Mouse (Mus musculus): ENCODE data around the gene Tor4a.

Gene Tor4a

DNA sequence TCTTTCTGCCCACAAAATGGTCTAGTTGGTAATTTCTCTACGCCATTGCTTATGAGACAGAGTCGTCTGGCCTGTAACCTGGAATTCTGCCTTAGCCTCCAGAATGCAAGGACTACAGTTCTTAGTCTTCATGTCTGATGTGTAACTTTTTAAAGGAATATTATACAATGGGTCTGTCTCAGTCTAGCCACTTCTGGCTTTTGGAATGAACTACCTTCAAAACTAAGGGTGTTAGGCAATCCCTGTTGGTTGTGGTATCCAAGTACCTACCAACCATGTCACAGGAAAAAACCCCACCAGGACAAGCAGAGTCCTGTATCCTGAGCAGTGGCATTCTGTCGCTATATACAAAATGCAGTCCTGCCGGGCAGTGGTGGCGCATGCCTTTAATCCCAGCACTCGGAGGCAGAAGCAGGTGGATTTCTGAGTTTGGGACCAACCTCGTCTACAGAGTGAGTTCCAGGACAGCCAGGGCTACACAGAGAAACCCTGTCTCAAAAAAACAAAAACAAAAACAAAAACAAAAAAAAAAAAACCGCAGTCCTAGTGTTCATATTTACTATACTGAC lies 29.2 kb upstream of the Tor4a start:
- no peak for DNase-seq (ENCODE audit: low read depth, low spot score)

DNA sequence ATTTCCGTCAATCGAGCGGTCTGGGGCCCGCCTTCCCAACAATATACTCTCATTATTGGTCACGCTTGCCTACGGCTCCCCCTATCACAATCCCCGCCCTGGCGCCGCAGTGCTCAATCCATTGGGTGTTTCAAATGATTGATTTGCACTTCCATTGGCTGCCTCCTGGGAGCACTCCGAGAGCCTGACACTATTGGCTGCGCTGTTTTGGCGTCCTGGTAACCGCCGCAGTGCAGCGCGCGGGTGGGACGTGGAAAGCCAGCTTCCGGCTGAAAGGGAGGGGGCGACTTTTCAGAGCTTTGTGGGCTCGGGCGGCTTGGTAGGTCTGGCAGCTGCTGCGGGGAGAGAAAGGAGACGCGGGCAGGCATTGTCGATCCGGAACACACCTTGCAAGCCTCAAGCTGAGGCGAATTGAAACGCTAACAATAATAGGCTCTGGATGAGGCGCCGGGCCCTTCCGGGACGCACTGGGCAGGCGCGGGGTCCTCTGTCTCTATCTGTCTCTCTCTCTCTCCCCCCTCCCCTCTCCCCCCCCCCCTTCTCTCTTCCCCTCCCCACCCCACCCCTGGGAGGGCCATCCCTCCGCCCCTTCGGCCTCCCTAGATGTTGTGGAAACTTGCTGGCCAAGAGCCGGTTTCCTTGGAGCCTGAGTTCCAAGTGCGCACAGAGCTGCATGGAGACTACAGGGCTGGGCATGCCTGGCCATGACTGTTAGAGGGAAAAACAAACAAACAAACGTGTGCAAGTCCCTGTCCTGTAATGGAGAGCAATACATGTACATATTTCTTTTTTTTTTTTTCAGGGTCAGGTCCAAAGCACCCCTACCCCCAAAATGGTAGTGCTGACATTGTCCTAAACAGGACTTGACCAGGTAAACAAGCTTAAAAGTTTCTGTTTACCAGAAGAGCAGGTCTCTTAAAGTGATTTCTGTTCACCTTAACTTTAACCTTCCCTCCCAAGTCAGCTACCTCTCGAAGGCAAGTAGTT lies 28.4 kb upstream of the Tor4a start:
- peak; percentile 99 for DNase-seq (ENCODE audit: low read depth, low spot score)

DNA sequence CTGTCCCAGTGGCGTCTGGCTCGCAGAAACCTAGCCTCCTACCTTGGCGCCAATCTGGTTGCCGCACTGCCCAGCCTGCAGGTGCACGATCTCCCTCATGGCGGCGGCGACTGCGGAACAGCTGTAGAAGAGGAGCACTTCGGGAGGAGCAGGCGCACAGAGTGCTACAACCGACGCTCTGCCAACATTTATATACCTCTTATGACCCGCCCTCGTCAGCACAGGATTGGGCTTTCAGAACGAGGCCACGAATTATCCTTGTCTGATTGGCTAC lies 27.7 kb upstream of the Tor4a start, which contains the start of gene Tubb4b:
Gene Tubb4b, minus strand, starts transcription at position 211 of the 274 bp plus-strand sequence.
- no peak for DNase-seq (ENCODE audit: low read depth, low spot score)

DNA sequence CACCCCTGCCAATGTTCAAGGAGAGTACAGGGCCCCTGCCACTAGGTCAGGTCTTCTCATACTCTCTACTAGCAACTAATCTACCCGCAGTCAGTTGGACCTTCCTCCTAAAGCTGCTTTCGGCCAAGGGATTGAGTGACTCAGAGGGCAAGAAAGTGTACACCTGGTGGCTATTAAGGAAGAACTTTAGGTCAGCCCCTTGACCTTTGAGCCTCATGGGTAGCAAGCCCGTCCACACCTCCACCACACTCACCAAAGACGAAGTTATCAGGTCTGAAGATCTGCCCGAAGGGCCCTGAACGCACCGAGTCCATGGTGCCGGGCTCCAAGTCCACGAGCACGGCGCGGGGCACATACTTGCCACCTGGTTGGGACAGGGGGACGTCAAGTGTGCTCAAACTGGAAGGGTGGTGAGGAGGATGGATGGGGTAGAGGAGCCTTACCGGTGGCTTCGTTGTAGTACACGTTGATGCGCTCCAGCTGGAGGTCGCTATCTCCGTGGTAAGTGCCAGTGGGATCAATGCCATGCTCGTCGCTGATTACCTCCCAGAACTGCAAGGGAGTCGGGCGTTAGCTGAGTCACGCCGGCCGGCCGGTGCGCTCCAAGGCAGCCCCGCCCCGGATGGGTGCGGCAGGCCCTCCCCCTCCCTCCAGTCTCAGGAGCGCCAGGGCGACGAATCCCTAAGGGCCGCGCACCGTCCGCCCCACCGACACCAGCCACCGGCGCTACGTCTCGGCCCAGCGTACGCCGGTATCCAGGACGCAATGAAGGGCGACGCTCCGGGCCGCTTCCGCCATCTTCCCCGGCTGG lies 27.2 kb upstream of the Tor4a start:
- peak; percentile 40 for DNase-seq (ENCODE audit: low read depth, low spot score)

DNA sequence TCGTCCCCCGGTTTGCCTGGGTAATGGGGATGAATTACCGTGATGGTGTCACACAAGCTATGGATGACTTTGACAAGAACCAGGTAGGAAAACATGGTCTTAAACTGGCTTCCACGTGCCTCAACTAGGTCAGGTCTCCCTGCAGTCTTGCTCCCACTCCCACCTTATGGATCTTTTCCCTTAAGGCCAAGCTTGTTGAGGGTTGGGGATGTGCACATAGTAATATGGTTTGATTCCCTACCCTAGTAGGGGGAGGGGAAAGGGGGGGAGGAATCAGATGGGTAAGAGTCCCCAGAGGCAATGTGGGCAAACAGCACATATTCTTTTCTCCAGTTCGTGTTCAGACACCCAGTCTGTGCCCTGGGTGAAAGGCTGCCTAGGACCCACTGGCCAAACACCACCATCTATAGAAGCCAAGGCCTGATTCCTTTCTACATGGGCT lies 24.7 kb upstream of the Tor4a start:
- no peak for DNase-seq (ENCODE audit: low read depth, low spot score)

DNA sequence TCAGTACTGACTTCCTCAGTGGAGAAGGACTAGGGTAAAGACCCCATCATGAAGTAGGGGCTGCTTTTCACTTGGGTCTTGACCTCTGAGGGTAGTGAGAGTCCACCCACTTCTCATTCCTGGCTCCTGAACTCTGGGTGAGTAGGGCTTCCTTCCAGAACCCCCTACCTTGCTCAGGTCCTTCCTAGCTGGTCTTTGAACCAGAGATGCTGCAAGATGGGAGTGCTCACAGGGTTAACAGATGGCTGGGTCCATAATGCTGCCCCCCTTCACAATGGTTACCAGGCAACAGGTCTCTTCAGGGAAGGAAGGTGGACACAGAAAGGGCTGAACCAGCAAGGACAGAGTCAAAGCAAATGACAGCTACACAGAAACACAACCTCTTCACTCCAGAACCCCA lies 21.8 kb upstream of the Tor4a start, which contains the start of gene Fam166a:
Gene Fam166a, plus strand, starts transcription at position 301 of the 400 bp plus-strand sequence.
- DNase-seq (ENCODE audit: low read depth, low spot score) = no peak

DNA sequence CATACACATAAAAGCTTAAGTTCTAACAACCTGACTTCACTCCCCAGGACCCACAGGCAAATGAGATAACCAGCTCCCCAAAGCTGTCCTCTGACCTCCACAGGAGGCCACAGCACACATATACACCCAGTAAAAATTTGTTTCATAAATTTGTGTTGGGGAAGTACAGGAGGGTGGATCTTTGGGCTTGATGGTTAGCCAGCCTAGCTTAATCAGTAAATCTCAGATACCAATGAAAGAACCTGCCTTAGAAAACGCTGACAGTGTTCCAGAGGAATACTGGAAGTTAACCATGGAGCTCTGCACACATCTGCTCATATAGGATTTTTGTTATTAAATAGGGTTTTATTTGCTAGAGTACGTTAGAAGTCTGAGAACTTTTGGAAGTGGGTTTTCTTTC lies 21.0 kb upstream of the Tor4a start:
- DNase-seq (ENCODE audit: low read depth, low spot score) = no peak

DNA sequence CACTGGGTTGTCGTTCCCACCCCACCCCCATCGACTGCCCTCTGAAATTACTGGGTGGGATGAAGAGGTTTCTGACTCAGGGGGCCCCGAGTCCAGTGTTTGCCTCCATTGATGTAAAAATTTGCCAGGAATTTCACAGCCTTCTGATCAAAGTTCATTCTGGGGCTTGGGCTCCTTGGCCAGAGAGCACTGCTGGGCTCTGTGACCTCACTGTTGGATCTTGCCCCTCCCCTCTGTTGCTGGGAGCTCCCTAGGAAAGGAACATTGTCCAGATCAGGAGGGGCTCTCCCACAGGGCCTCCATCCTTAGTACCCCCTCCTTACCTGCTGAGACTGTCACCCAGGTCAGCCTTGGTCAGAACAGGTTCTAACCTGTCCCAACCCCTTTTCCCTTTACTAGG lies 17.8 kb upstream of the Tor4a start, which contains the start of gene Stpg3:
Gene Stpg3, minus strand, starts transcription at position 194 of the 400 bp plus-strand sequence.
- DNase-seq (ENCODE audit: low read depth, low spot score) = no peak

DNA sequence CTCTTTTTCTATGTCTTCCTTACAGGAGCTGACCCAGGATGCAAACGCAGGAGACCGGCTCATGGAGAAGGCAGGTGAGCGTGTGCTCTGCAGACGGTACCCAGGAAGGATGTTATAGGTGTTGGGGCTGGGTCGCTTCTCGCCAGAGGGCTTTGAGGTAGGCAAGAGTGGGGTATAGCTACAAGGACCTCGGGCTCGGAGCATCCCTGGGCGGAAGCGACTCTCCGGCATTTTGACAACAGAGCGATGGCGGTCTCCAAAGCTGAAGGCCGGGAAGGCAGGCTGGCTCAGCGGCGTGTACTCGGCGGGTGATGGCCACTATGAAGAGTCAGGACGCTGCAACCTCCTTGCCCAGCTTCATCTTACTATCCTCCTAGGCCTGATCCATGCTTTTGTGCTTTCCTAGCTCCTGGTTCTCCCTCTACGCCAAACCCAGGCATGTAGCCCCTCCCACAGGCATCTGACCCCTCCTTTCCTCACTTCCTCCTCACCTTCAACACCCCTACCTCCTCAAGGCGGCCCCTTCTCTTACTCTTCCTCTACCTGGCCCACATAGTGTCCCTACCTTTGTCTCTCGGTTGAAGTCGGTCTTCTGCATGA lies 16.7 kb upstream of the Tor4a start:
- DNase-seq (ENCODE audit: low read depth, low spot score) = no peak

DNA sequence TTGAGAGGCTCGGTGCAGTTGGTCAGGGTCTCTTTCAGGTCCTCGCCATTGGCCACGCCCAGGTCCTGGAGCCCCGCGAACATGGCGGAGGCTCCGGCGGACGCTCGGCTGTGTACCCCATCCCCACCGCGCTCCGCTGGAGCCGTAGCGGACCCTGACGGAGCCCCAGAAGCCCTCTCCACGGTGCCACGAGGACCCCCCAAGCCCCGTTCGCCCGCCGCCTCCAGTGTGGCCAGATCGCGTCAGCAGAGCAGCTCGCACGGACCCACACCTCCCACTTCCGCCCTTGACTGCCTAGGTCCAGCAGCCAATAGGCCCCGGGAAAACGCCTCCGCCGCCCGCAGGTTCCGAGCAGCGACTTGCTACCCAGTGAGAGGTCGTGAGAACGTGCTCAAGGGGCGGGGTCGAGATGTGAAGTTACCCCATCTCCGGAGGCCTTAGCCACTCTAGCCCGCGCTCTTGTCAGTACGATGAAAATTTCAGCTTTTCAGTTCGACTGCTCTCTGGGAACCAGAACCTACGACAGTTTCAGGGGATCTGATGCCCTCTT lies 14.5 kb upstream of the Tor4a start, which contains the start of gene Nelfb:
Gene Nelfb, minus strand, starts transcription at position 369 of the 550 bp plus-strand sequence.
- peak; percentile 72 for DNase-seq (ENCODE audit: low read depth, low spot score)

DNA sequence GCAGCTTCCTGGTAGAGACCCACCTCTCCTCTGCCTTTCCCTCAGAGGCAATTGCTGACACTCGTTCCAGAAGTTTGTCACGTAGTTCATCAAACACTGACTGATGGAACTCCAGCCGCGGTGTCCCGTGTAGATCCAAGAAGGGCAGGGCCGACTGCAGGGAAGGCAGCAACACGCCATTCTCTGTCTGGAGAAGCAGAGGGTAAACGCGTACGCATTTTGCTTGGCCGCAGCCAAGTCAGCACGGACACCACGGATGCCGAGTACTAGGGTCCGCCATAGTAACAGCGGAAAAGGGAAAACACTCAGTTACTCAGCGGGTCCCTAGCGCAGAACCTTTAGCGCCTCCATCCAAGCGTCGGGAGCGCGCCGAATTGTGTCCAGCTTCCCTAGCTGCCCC lies 14.0 kb upstream of the Tor4a start:
- DNase-seq (ENCODE audit: low read depth, low spot score) = no peak

DNA sequence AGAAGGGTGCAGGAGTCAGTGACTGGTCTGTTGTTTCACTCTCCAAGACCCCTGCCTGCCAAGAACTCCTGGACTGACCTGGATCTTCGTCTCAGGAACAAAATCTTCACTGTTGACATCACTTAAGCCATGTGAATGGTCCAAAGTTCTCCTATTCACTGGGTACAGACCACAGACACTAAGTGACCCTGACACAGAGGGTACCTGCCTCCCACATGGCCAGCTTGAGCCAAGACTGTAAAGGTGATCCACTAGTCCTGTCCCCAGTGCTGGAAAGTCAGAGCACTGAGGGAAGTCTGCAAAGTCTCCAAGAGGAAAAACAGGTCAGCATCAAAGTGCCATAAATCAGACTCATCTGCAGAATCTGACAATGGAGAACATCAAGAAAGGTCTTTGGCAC lies 10.9 kb upstream of the Tor4a start:
- DNase-seq (ENCODE audit: low read depth, low spot score) = no peak

DNA sequence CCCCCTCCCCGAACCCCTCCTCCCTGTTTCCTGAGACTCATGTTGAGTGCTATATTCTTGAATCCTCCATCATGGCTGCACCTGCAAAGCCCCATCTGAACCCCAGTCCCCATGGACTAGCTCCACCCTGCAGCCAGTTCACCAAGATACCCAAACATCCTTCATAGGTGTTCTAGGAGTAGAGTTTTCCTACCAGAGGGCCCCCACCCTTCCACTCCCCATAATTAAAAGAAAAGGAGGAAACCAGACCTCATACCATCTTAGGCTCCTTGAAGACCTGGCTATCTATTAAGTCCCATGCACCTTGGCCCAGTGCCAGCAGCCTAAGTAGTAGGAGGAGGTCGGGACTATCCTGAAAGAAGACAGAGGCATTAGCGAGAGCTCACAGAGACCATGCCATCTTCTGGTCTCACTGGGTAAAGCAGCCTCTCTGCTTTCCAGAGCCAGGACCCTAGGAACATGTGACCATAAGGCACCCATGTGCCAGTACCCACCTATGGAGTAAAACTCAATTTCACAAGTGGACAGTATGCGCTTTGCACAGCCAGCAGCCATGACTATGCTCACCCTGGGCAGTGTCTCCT lies 7.0 kb upstream of the Tor4a start:
- DNase-seq (ENCODE audit: low read depth, low spot score) = no peak

DNA sequence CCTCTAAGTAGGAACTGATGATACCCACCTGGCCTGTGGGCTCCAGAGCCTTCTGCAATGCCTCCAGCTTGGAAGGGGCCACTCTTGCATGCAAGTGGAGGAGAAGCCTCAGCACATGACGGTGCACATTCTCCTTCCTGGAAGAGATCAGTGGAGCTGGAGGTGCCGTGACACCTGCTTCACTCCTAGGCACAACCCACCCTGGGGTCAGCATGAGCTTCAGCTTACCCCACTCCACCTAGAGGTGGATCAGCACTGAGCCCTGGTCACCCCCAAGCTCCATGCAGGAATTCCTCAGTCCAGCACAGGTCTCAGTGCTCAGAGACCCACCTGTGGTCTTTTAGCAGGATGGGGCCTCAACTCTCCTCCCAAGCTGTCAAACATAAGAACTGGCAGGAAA lies 3.9 kb upstream of the Tor4a start:
- DNase-seq (ENCODE audit: low read depth, low spot score) = no peak

DNA sequence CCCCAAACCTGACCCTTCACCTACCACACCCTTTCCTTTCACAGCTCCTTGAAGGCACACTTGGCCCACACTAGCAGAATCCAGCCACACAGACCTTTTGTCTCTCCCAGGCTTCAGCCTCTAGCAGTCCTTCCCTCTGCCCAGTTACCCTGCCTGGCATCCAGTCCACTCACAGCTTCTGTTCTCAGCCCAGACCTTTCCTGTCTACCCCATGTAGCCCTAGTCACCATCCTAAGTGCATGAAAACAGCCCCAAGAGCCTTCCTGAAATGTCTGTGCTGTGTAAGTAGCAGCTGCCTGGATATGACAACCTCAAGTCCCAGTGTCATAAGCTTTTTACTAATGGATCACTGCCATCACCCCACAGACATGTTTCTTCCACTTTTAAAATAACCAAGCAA lies 1.3 kb upstream of the Tor4a start:
- no peak for DNase-seq (ENCODE audit: low read depth, low spot score)

DNA sequence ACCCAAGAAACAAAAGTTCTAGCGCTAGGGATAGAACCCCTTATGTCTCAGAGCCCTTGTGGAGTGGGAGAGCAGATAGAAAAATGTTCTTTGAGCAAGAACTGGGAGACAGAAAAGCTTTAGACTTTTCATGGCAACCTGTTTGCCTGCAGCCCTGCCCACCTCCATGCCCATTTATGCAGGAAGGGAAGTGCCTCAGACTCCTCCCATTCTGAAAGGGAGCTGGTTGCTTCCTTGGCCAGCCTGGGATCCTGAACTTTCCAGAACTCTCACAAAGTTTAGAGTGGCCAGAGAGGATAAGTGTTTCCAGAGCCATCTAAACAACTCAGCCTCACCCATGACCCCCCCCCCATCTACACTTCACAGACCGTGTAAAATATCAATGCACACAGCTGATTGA lies 505 bp upstream of the Tor4a start:
- no peak for DNase-seq (ENCODE audit: low read depth, low spot score)

DNA sequence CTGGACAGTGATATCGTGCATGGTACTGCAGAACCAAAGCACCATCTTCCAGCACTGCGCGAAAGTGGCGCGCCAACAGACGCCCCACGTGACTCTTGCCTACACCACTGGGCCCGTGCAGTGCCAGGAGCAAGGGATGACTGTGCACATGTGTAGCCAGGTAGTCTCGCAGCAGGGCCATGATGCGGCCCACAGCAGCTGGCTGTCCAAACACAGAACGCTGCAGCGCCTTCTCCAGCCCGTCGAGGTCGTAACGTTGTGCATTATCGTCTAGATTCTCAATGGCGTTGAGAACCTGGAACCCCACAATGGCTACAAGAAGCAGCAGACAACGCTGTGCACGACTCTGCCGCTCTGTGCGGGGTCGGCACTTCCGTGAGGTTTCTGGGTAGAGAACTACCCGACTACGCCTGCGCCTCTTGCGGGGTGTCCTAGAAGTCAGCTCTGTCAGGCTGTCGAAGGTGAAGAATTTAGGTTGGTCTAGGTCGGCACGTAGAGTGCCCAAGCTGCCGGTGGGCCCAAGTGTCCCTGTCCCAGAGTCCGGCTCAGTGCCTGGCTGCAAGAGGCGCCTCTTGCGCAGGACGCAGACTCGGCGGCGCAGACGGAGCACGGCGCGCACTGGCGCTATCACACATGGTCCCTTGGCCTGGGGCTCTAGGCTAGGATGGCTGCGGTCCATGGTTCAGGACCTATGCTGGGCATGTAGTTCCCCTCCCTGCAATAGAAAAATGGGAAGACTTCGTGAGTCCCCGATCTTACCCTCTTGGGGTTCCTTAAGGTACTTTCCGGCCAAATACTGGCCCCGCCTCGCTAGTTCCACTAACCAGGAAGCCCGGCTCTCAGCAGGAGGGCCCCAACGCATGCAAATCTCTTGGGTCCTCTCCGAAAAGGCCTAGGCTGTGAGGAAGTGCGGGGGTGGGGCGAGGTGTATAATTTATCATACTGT lies 1.2 kb downstream of the Tor4a start:
- no peak for DNase-seq (ENCODE audit: low read depth, low spot score)

DNA sequence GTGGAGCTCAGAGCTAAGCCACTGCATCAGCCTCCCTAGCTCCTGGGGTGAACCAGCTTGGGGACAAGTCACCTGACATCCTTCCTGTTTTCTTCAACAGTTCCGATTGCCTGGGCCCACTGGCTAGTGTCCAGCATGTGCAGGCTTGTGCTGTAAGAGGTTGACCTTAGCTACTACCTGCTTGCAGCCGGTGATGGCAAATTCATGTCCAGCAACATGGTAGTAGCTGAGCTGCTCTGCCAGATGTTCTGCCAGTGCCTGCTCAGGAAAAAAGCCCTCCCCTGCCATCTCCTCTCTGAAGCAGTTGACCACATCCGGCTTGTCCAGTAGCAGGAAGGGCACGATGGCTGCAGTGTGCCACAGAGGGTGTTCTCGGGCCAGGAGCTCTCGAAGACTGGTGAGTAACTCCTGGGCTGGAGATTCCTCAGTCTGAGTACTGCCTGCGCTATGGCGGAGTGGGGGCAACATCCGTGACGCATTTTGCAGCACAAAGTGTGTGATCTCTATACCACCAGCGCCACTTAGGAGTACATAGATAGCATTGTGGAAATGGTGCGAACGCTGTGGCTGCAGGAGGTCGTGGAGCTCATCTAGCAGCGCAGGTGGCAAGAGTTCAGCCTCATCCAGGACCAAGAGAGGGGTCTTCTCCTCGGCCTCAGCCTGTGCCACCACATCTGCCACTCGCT lies 2.1 kb downstream of the Tor4a start:
- DNase-seq (ENCODE audit: low read depth, low spot score) = no peak

DNA sequence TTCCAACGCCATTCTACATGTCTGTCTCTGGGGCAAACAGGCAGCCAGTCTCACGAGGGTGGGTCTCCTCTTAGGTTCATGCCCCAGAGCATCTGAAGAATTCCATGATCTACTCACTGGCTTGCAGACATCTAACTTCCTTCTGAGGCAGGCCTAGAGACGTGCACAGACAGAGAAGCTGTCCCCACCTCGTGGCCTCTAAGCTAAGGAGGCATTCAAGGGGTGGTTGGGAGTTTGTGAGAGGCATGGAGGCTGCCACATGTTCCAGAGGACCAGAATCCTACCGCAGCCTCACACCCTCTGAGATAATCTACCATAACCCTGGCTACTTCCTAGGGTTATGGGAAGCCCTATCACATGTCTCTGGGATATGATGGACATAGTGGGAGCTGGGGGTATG lies 2.7 kb downstream of the Tor4a start:
- DNase-seq (ENCODE audit: low read depth, low spot score) = no peak

Data from telencephalon, adult 2 months (tissue).